Mouse (Mus musculus) neural tube, embryonic 15.5 days (tissue): ENCODE results near the gene Kif14. TPM values are rescaled to one million over a fixed set of nuclear protein-coding genes. Genes with fewer than 3 reads are reported as not detected.
"Not testable (repeated sequence)": the region's sequence is repeated elsewhere in the genome, so short reads cannot be mapped to it uniquely, and the experiment has no call there.

Experiments
- ATAC-seq: fragments of 200-750 bp; cut with Nextera tagmentation; 2 replicates; pipeline ENCODE4 v1.8.0; 2017; ENCODE audit warnings: mild to moderate bottlenecking, moderate TSS enrichment, moderate library complexity; ENCODE audit not compliant: low FRiP score
- H3K27ac ChIP-seq: fragments of 300-500 bp; sonication (generic); replicated peaks from 2 replicates; pipeline ENCODE4 v1.5.1; 2015; ENCODE audit warnings: mild to moderate bottlenecking, inconsistent platforms
- H3K27me3 ChIP-seq: fragments of 300-500 bp; sonication (generic); replicated peaks from 2 replicates; pipeline ENCODE4 v1.6.1; 2015; ENCODE audit warnings: inconsistent platforms
- H3K36me3 ChIP-seq: fragments of 300-500 bp; sonication (generic); 2 replicates; pipeline ENCODE4 v1.6.1; 2015; ENCODE audit warnings: inconsistent platforms
- H3K4me1 ChIP-seq: fragments of 300-500 bp; sonication (generic); 2 replicates; pipeline ENCODE4 v1.6.1; 2015; ENCODE audit warnings: inconsistent platforms
- H3K4me2 ChIP-seq: fragments of 300-500 bp; sonication (generic); 2 replicates; pipeline ENCODE4 v1.6.1; 2015; ENCODE audit warnings: inconsistent platforms, mild to moderate bottlenecking, moderate library complexity
- H3K4me3 ChIP-seq: fragments of 300-500 bp; sonication (generic); replicated peaks from 2 replicates; pipeline ENCODE4 v1.5.1; 2015; ENCODE audit warnings: mild to moderate bottlenecking, inconsistent platforms
- H3K9ac ChIP-seq: fragments of 300-500 bp; sonication (generic); replicated peaks from 2 replicates; pipeline ENCODE4 v1.6.1; 2015; ENCODE audit warnings: mild to moderate bottlenecking, inconsistent platforms
- H3K9me3 ChIP-seq: fragments of 300-500 bp; sonication (generic); replicated peaks from 2 replicates; pipeline ENCODE4 v1.6.1; 2016; ENCODE audit warnings: inconsistent platforms
- WGBS: fragments of 180-500 bp; shearing (Covaris S2); methylation state at CpG from one replicate; pipeline ENCODE4 v1.1.7; 2015; ENCODE audit warnings: mixed read lengths; 5-methylcytosine and 5-hydroxymethylcytosine counted together
- polyA plus RNA-seq: library from polyadenylated mRNA; unstranded; fragments of >200 nt; fragmentation: Nextera tagmentation; extraction: Ambion mirVana; gene quantifications from 2 replicates; pipeline ENCODE4 v1.2.1, GENCODE M21; 2015

Kif14 gene
- polyA plus RNA-seq, 1 experiment from 2014 or later = 0.27 TPM

DNA sequence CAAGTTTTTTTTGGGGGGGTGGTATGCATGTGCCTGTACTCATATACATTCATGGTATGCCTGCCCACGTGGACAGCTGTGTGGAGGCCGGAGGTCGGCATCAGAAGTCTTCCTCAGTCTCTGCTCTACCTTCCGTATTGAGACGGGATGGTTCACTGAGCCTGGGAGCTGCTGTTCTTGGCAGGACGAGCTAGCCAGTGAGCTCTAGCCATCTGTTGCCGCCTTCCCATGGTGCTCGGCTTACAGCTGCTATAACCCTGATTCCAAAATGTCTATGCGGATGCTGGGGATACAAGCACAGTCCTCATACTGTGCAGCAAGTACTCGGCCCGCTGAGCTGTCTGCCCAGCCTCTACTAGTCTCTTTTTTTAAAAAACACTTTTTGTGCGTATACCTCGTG, 33.2 kb downstream of the Kif14 start:
- Histone ChIP-seq H3K4me1 (no peaks in the 10 kb centered on the region), H3K4me2 (no peak overlapping the region), H3K36me3 (no peaks in the 10 kb centered on the region), H3K27ac (no peak overlapping the region), H3K27me3 (no peaks in the 10 kb centered on the region), H3K4me3 (no peak overlapping the region), H3K9ac (no peak overlapping the region), H3K9me3 (no peaks in the 10 kb centered on the region)
- ATAC-seq = no peak
- 90% methylated on average over 13 of the region's 13 CpGs for WGBS

DNA sequence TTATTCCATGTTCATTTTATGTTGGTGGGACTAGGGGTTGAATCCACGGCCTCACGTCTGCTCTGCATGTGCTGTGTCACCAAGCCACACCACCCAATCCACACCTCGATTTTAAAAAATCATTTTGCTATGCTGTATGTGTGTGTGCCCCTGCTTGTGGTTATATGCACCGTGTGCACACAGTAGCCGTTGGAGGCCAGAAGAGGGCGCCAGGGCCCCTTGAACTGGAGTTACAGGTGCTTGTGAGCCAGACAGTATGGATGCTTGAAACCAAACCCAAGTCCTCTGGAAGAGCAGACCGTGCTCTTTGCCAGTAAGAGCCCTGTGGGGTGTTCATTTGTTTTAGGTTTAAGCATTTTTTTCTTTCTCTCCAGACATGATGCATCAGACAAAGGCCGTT, 36.8 kb downstream of the Kif14 start:
- no peaks in the 10 kb centered on the region for H3K9me3 ChIP-seq
- no peaks in the 10 kb centered on the region for H3K36me3 ChIP-seq
- no peak overlapping the region for H3K9ac ChIP-seq
- no peak for ATAC-seq
- H3K4me1 ChIP-seq = no peaks in the 10 kb centered on the region
- H3K27ac ChIP-seq = no peak overlapping the region
- no peak overlapping the region for H3K4me2 ChIP-seq
- no peaks in the 10 kb centered on the region for H3K27me3 ChIP-seq
- WGBS = 96% methylated on average over 8 of the region's 8 CpGs
- H3K4me3 ChIP-seq = no peak overlapping the region

DNA sequence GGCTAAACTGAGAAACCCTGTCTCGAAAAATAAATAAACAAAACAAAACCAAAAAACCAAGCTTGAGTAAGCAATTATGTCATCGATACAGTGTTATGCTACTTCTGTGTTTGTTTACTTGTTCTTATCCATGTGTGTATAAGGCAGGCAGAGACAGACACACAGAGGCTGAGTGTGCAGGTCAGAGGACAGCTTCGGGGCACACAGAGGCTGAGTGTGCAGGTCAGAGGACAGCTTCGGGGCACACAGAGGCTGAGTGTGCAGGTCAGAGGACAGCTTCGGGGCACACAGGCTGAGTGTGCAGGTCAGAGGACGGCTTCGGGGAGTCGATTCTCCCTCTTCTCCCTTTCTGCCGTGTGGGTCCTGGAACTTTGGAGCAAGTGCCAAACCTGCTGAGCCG, 40.1 kb downstream of the Kif14 start:
- 88% methylated on average over 10 of the region's 10 CpGs for WGBS

DNA sequence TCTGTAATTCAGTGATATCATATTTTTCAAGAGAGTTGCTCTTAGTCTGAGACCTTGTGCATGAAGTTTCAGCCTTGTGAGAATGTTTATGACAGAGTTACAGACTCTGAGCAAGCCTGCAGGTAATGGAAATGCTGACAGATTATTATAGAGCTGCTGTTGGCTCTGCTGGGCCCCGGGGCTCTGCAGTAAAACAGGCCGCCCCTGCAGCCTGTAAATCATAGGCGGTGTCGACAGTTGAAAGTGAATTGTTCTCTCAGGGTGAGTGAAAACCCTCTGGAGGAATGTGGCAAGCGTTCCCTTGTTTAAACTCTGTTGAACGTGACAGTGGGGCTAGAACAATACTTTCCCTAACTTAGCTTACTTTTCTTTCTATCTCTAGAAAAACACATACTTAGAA, 46.2 kb downstream of the Kif14 start:
- H3K9me3 ChIP-seq = no peaks in the 10 kb centered on the region
- peak; percentile 65 for ATAC-seq
- H3K9ac ChIP-seq = no peak overlapping the region
- H3K4me2 ChIP-seq = no peak overlapping the region
- H3K27me3 ChIP-seq = no peaks in the 10 kb centered on the region
- H3K27ac ChIP-seq = no peak overlapping the region
- H3K36me3 ChIP-seq = no peaks in the 10 kb centered on the region
- no peak overlapping the region for H3K4me3 ChIP-seq
- peaks cover 7% of the 10 kb centered on the region; the same call in 1 of the 2 replicates for H3K4me1 ChIP-seq
- WGBS = 23% methylated on average over 6 of the region's 6 CpGs

More for the DNA sequence above, 40.1 kb downstream of the Kif14 start:
- not testable (repeated sequence) for H3K4me3 ChIP-seq, ATAC-seq, H3K4me1 ChIP-seq, H3K4me2 ChIP-seq, H3K27ac ChIP-seq, H3K9ac ChIP-seq, H3K36me3 ChIP-seq, H3K9me3 ChIP-seq, H3K27me3 ChIP-seq

DNA sequence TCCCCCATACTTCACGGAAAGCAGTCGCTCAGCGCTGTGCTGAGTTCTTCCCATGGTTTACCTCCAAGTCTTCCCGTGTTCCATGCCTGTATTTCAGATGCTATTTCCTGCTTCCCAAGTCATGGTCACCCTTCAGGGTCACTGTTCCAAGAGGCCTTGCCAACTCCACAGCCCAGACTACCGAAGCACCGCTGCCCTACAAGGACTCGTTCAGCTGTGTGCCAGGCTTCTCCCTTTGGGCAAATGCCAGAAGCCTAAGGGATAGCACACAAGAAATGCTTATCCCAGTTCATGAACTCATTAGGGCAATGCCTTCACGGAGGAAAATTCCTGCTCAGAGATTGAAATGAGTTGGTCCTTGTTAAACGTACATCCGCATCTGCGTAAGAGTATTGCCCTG, 47.0 kb downstream of the Kif14 start:
- H3K9me3 ChIP-seq = no peaks in the 10 kb centered on the region
- no peak overlapping the region for H3K27ac ChIP-seq
- peaks cover 7% of the 10 kb centered on the region; the same call in 1 of the 2 replicates for H3K4me1 ChIP-seq
- H3K27me3 ChIP-seq = no peaks in the 10 kb centered on the region
- no peak overlapping the region for H3K4me2 ChIP-seq
- 77% methylated on average over 11 of the region's 11 CpGs for WGBS
- no peak for ATAC-seq
- no peaks in the 10 kb centered on the region for H3K36me3 ChIP-seq
- H3K9ac ChIP-seq = no peak overlapping the region
- no peak overlapping the region for H3K4me3 ChIP-seq

DNA sequence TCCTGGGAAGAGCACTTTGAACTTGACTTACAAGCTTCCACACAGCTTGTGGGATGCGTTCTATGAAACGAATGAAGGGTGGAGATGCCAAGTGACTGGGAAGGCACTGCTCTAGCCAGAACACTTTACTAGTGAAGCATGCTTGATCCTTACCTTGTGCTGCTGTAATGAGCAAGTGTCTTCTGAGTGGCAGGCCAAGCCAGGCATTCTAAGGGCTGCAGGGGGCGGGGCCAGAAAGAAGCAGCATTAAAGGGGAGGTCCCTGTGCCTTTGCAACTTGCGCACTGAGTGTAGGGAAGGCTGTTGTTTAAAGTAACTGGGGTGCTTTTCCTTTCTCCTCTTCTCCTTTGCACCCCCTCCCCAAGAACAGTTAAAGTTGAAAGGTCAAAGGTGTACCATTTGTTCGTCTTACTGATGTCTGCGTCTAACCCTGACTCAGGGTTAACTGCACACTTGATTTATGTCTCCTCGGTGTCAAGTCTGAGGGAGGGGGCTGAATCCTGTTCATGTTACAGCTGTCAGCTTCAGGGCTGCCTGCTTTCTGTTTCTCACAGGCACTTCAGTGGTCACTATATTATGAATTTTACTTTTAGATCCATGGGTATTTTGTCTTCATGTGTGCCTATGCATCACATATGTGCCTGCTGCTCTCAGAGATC, 52.7 kb downstream of the Kif14 start:
- 48% methylated on average over 7 of the region's 7 CpGs for WGBS
- H3K36me3 ChIP-seq = no peaks in the 10 kb centered on the region
- H3K27me3 ChIP-seq = no peaks in the 10 kb centered on the region
- H3K4me3 ChIP-seq = no peak overlapping the region
- H3K9me3 ChIP-seq = no peaks in the 10 kb centered on the region
- ATAC-seq = no peak
- no peak overlapping the region for H3K9ac ChIP-seq
- no peaks in the 10 kb centered on the region for H3K4me1 ChIP-seq
- H3K27ac ChIP-seq = no peak overlapping the region
- H3K4me2 ChIP-seq = no peak overlapping the region

DNA sequence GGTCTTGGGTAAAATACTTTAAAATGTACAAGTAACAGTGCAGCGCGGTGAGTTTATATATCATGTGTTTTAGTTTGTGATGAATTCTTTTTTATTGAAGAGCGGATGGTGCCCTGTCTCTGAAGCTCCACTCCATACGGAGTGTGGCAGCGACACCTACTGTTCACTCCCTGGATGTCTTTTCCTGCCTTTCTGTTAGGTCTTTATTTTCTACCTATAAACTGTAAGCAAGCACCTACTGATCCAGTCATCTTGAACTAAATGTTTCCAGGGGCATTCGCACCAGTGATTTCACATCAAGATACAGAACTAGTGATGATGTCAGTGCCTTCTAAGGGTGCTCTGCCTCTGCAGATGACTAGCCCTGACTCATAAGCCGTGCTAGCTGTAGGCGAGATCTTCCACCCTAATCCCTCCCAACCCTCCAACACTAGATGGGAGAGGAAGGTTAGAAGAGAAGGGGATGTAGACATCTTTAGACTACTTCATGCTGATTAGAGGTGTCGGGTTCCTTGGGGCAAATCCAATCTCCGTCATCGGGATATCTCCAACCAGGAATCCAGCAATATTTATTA, 55.3 kb downstream of the Kif14 start:
- no peaks in the 10 kb centered on the region for H3K36me3 ChIP-seq
- ATAC-seq = peak; percentile 48; the same call in 1 of the 2 replicates
- 81% methylated on average over 11 of the region's 11 CpGs for WGBS
- no peaks in the 10 kb centered on the region; the same call in 1 of the 2 replicates for H3K4me1 ChIP-seq
- no peaks in the 10 kb centered on the region for H3K9me3 ChIP-seq
- no peak overlapping the region for H3K27ac ChIP-seq
- no peak overlapping the region for H3K4me2 ChIP-seq
- no peaks in the 10 kb centered on the region for H3K27me3 ChIP-seq
- no peak overlapping the region for H3K9ac ChIP-seq
- H3K4me3 ChIP-seq = no peak overlapping the region

DNA sequence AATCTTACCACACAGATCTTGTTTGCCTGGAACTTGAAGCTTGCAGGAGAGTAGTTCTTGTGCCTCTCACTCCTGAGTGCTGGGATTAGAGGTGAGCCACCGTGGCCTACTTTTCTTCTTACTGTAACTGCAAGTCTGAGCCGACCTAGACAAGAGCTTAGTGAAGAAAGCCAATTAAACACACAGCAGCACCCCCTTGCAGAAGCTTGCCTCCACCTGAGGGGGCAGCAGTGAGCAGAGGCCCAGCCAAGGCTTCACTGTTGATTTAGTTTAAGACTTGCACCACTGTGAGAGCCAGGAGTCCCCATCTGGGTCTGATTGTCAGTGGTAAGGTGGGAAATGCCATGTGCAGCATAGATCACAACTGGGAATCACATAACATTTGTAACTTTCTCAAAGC, 58.8 kb downstream of the Kif14 start:
- Histone ChIP-seq H3K4me2 (no peak overlapping the region), H3K9ac (no peak overlapping the region), H3K27me3 (no peaks in the 10 kb centered on the region), H3K4me1 (no peaks in the 10 kb centered on the region; the same call in 1 of the 2 replicates), H3K36me3 (no peaks in the 10 kb centered on the region), H3K27ac (no peak overlapping the region), H3K4me3 (no peak overlapping the region), H3K9me3 (no peaks in the 10 kb centered on the region)
- WGBS = 34% methylated on average over 2 of the region's 2 CpGs
- ATAC-seq = 0 out of 2 replicates have a peak, but pooled peaks have one; percentile 25

DNA sequence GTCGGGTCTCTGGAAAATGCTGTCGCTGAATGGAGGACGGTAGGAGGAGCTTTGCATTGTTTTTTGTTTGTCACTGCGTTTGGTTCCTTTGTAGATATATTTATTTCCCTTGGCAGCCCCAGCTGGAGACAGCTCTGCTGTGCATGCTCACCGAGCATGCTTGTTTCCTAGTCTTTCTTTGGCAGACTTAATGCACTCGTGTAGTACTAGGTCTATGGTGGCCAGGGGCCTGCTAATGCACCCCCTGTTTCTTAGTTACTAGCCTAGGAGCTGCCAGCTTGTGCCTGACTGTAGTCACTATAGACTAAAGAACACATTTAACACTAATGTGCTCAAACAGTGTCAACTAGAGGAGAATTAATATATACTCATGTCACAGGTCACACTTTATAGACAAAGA, 59.7 kb downstream of the Kif14 start:
- no peak overlapping the region for H3K4me2 ChIP-seq
- no peaks in the 10 kb centered on the region for H3K9me3 ChIP-seq
- H3K36me3 ChIP-seq = no peaks in the 10 kb centered on the region
- H3K4me3 ChIP-seq = no peak overlapping the region
- H3K9ac ChIP-seq = no peak overlapping the region
- no peaks in the 10 kb centered on the region for H3K27me3 ChIP-seq
- ATAC-seq = peak; percentile 45; the same call in 1 of the 2 replicates
- 37% methylated on average over 6 of the region's 6 CpGs for WGBS
- H3K27ac ChIP-seq = peak overlapping the region; percentile 65; the same call in 1 of the 2 replicates
- H3K4me1 ChIP-seq = no peaks in the 10 kb centered on the region; the same call in 1 of the 2 replicates

DNA sequence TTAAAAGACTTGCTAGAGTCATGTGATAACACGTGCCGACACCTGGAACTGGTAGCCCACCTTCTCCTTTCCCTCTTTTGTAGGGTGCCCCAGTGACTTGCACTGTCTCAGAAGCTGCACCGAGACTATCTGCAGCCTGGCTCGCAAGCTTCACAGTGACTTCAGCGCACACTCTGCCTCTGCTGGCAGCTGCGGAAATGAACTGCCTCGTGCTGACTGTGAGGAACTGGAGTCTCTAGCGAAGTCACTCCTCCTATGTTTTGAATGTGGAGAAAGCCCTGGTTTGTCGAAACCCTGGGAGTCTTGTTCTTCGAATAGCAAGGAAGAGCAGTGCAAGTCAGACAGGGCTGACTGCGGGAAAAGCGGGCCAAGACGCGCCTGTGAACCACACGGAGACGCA, 61.0 kb downstream of the Kif14 start:
- H3K9ac ChIP-seq = no peak overlapping the region
- WGBS = 81% methylated on average over 16 of the region's 16 CpGs
- ATAC-seq = no peak
- H3K27ac ChIP-seq = no peak overlapping the region
- H3K36me3 ChIP-seq = no peaks in the 10 kb centered on the region
- H3K27me3 ChIP-seq = no peaks in the 10 kb centered on the region
- no peaks in the 10 kb centered on the region for H3K9me3 ChIP-seq
- H3K4me2 ChIP-seq = no peak overlapping the region
- H3K4me3 ChIP-seq = no peak overlapping the region
- H3K4me1 ChIP-seq = no peaks in the 10 kb centered on the region; the same call in 1 of the 2 replicates

DNA sequence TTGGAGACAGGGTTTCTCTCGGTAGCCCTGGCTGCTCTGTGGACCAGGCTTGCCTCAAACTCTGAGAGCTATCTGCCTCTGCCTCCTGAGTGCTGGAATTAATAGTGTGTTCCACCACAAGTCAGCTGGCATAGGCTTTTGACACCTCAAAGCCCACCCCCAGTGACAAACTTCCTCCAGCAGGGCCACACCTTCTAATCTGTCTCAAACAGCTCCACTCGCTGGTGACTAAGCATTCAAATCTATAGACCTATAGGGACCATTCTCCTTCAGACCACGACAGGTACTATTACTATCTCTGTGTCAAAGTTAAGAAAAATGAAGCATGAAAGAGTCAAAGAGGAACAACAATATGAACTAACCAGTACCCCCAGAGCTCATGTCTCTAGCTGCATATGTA, 66.4 kb downstream of the Kif14 start:
- H3K4me3 ChIP-seq = no peak overlapping the region
- no peaks in the 10 kb centered on the region for H3K9me3 ChIP-seq
- ATAC-seq = no peak
- WGBS = 83% methylated on average over 3 of the region's 3 CpGs
- no peaks in the 10 kb centered on the region for H3K27me3 ChIP-seq
- H3K36me3 ChIP-seq = no peaks in the 10 kb centered on the region
- no peaks in the 10 kb centered on the region for H3K4me1 ChIP-seq
- H3K9ac ChIP-seq = no peak overlapping the region
- no peak overlapping the region for H3K27ac ChIP-seq
- H3K4me2 ChIP-seq = no peak overlapping the region

DNA sequence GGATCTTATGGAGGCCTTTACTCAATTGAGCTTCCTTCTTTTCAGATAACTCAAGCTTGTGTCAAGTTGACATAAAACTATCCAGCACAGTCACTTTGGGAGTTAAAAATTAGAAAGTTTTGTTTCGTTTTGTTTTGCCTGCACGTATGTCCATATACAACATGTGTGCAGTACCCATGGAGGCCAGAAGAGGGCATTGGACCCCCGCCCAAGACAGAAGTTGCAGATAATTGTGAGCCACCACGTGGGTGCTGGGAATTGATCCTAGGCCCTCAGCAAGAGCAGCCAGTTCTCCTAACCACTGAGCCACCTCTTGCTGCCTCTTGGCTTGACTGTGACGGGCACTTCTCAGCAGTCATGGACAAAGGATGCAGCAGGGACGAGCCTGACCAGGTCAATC, 70.8 kb downstream of the Kif14 start:
- H3K9ac ChIP-seq = no peak overlapping the region
- no peak overlapping the region for H3K27ac ChIP-seq
- no peak overlapping the region for H3K4me2 ChIP-seq
- no peaks in the 10 kb centered on the region for H3K9me3 ChIP-seq
- no peaks in the 10 kb centered on the region for H3K27me3 ChIP-seq
- H3K4me1 ChIP-seq = peaks cover 8% of the 10 kb centered on the region
- no peak for ATAC-seq
- 87% methylated on average over 6 of the region's 6 CpGs for WGBS
- no peaks in the 10 kb centered on the region for H3K36me3 ChIP-seq
- H3K4me3 ChIP-seq = no peak overlapping the region
